Mouse (Mus musculus): Measurements from ENCODE around the gene Tmem221. TPM values are rescaled to one million over a fixed set of nuclear protein-coding genes. Genes with fewer than 3 reads are reported as not detected.

Tmem221 gene
- polyA plus RNA-seq, 1 experiment = 2.2 TPM

GRCm38 (mm10) chr8:71552770-71553169 lies 5.9 kb downstream of the Tmem221 start:
- Histone ChIP-seq H3K27me3 (ENCODE audit: control insufficient read depth, insufficient read depth, low read length, poor library complexity, severe bottlenecking) (no peaks in the 10 kb centered on the region), H3K9ac (ENCODE audit: low read depth, poor library complexity, severe bottlenecking) (no peak overlapping the region), H3K9me3 (replicated peaks; ENCODE audit: control insufficient read depth, insufficient read depth, low read length, poor library complexity, severe bottlenecking) (no peaks in the 10 kb centered on the region), H3K4me3 (ENCODE audit: low read depth, low read length) (no peak overlapping the region), H3K36me3 (ENCODE audit: control insufficient read depth, insufficient read depth, low read length, poor library complexity, severe bottlenecking) (peaks cover 4% of the 10 kb centered on the region), H3K27ac (ENCODE audit: insufficient read depth, low read length) (no peak overlapping the region), H3K4me1 (ENCODE audit: control insufficient read depth, insufficient read depth, low read length) (no peaks in the 10 kb centered on the region)
- no peak for TF ChIP-seq POLR2A (IDR thresholded peaks at IDR 0.05; ENCODE audit: insufficient read depth, low read length)
- TF ChIP-seq EP300 (IDR thresholded peaks at IDR 0.05; ENCODE audit: insufficient read depth, low read depth, low read length) = no peak
- no peak for TF ChIP-seq CTCF (IDR thresholded peaks at IDR 0.05; ENCODE audit: low read depth, low read length)

GRCm38 (mm10) chr8:71550754-71551153 lies 7.9 kb downstream of the Tmem221 start:
- H3K36me3 ChIP-seq (ENCODE audit: control insufficient read depth, insufficient read depth, low read length, poor library complexity, severe bottlenecking) = peaks cover 11% of the 10 kb centered on the region
- H3K9ac ChIP-seq (ENCODE audit: low read depth, poor library complexity, severe bottlenecking) = no peak overlapping the region
- H3K27ac ChIP-seq (ENCODE audit: insufficient read depth, low read length) = no peak overlapping the region
- H3K27me3 ChIP-seq (ENCODE audit: control insufficient read depth, insufficient read depth, low read length, poor library complexity, severe bottlenecking) = no peaks in the 10 kb centered on the region
- TF ChIP-seq EP300 (IDR thresholded peaks at IDR 0.05; ENCODE audit: insufficient read depth, low read depth, low read length) (no peak), CTCF (IDR thresholded peaks at IDR 0.05; ENCODE audit: low read depth, low read length) (no peak)
- H3K9me3 ChIP-seq (replicated peaks; ENCODE audit: control insufficient read depth, insufficient read depth, low read length, poor library complexity, severe bottlenecking) = no peaks in the 10 kb centered on the region
- H3K4me1 ChIP-seq (ENCODE audit: control insufficient read depth, insufficient read depth, low read length) = no peaks in the 10 kb centered on the region
- no peak overlapping the region for H3K4me3 ChIP-seq (ENCODE audit: low read depth, low read length)

GRCm38 (mm10) chr8:71547590-71547989 lies 11.1 kb downstream of the Tmem221 start:
- H3K4me1 ChIP-seq (ENCODE audit: control insufficient read depth, insufficient read depth, low read length) = no peaks in the 10 kb centered on the region
- peaks cover 17% of the 10 kb centered on the region for H3K36me3 ChIP-seq (ENCODE audit: control insufficient read depth, insufficient read depth, low read length, poor library complexity, severe bottlenecking)
- H3K27me3 ChIP-seq (ENCODE audit: control insufficient read depth, insufficient read depth, low read length, poor library complexity, severe bottlenecking) = no peaks in the 10 kb centered on the region
- no peak overlapping the region for H3K4me3 ChIP-seq (ENCODE audit: low read depth, low read length)
- no peaks in the 10 kb centered on the region for H3K9me3 ChIP-seq (replicated peaks; ENCODE audit: control insufficient read depth, insufficient read depth, low read length, poor library complexity, severe bottlenecking)
- TF ChIP-seq POLR2A (IDR thresholded peaks at IDR 0.05; ENCODE audit: insufficient read depth, low read length) = no peak
- no peak overlapping the region for H3K27ac ChIP-seq (ENCODE audit: insufficient read depth, low read length)
- H3K9ac ChIP-seq (ENCODE audit: low read depth, poor library complexity, severe bottlenecking) = no peak overlapping the region

GRCm38 (mm10) chr8:71545053-71545452 lies 13.6 kb downstream of the Tmem221 start:
- no peak for TF ChIP-seq CTCF (IDR thresholded peaks at IDR 0.05; ENCODE audit: low read depth, low read length)
- no peak for TF ChIP-seq EP300 (IDR thresholded peaks at IDR 0.05; ENCODE audit: insufficient read depth, low read depth, low read length)
- no peak for TF ChIP-seq POLR2A (IDR thresholded peaks at IDR 0.05; ENCODE audit: insufficient read depth, low read length)
- Histone ChIP-seq H3K27me3 (ENCODE audit: control insufficient read depth, insufficient read depth, low read length, poor library complexity, severe bottlenecking) (no peaks in the 10 kb centered on the region), H3K4me3 (ENCODE audit: low read depth, low read length) (no peak overlapping the region), H3K9me3 (replicated peaks; ENCODE audit: control insufficient read depth, insufficient read depth, low read length, poor library complexity, severe bottlenecking) (no peaks in the 10 kb centered on the region), H3K4me1 (ENCODE audit: control insufficient read depth, insufficient read depth, low read length) (no peaks in the 10 kb centered on the region), H3K27ac (ENCODE audit: insufficient read depth, low read length) (no peak overlapping the region), H3K9ac (ENCODE audit: low read depth, poor library complexity, severe bottlenecking) (no peak overlapping the region), H3K36me3 (ENCODE audit: control insufficient read depth, insufficient read depth, low read length, poor library complexity, severe bottlenecking) (peaks cover 17% of the 10 kb centered on the region)

GRCm38 (mm10) chr8:71543755-71544154 lies 14.9 kb downstream of the Tmem221 start:
- H3K9me3 ChIP-seq (replicated peaks; ENCODE audit: control insufficient read depth, insufficient read depth, low read length, poor library complexity, severe bottlenecking) = no peaks in the 10 kb centered on the region
- peak overlapping the region; percentile 69; the same call in 1 of the 2 replicates for H3K9ac ChIP-seq (ENCODE audit: low read depth, poor library complexity, severe bottlenecking)
- H3K36me3 ChIP-seq (ENCODE audit: control insufficient read depth, insufficient read depth, low read length, poor library complexity, severe bottlenecking) = peaks cover 17% of the 10 kb centered on the region
- peak overlapping the region; percentile 94; the same call in 1 of the 2 replicates for H3K4me3 ChIP-seq (ENCODE audit: low read depth, low read length)
- H3K27me3 ChIP-seq (ENCODE audit: control insufficient read depth, insufficient read depth, low read length, poor library complexity, severe bottlenecking) = no peaks in the 10 kb centered on the region
- no peaks in the 10 kb centered on the region for H3K4me1 ChIP-seq (ENCODE audit: control insufficient read depth, insufficient read depth, low read length)
- TF ChIP-seq EP300 (IDR thresholded peaks at IDR 0.05; ENCODE audit: insufficient read depth, low read depth, low read length) = no peak
- no peak for TF ChIP-seq CTCF (IDR thresholded peaks at IDR 0.05; ENCODE audit: low read depth, low read length)
- no peak for TF ChIP-seq POLR2A (IDR thresholded peaks at IDR 0.05; ENCODE audit: insufficient read depth, low read length)
- no peak overlapping the region for H3K27ac ChIP-seq (ENCODE audit: insufficient read depth, low read length)

GRCm38 (mm10) chr8:71542632-71543343 lies 15.9 kb downstream of the Tmem221 start, which contains the start of gene Mvb12a:
Mvb12a (plus strand) TSS chr8:71542922.
- no peaks in the 10 kb centered on the region for H3K27me3 ChIP-seq (ENCODE audit: control insufficient read depth, insufficient read depth, low read length, poor library complexity, severe bottlenecking)
- H3K9me3 ChIP-seq (replicated peaks; ENCODE audit: control insufficient read depth, insufficient read depth, low read length, poor library complexity, severe bottlenecking) = no peaks in the 10 kb centered on the region
- H3K4me1 ChIP-seq (ENCODE audit: control insufficient read depth, insufficient read depth, low read length) = no peaks in the 10 kb centered on the region
- no peak within 1 kb of the TSS for H3K27ac ChIP-seq (ENCODE audit: insufficient read depth, low read length)
- no peak for TF ChIP-seq EP300 (IDR thresholded peaks at IDR 0.05; ENCODE audit: insufficient read depth, low read depth, low read length)
- TF ChIP-seq CTCF (IDR thresholded peaks at IDR 0.05; ENCODE audit: low read depth, low read length) = no peak
- no peak for TF ChIP-seq POLR2A (IDR thresholded peaks at IDR 0.05; ENCODE audit: insufficient read depth, low read length)
- H3K36me3 ChIP-seq (ENCODE audit: control insufficient read depth, insufficient read depth, low read length, poor library complexity, severe bottlenecking) = peaks cover 14% of the 10 kb centered on the region
- peak within 1 kb of the TSS; percentile 69 for H3K9ac ChIP-seq (ENCODE audit: low read depth, poor library complexity, severe bottlenecking)
- H3K4me3 ChIP-seq (ENCODE audit: low read depth, low read length) = peak within 1 kb of the TSS; percentile 94
